In the genomic region with DNA sequence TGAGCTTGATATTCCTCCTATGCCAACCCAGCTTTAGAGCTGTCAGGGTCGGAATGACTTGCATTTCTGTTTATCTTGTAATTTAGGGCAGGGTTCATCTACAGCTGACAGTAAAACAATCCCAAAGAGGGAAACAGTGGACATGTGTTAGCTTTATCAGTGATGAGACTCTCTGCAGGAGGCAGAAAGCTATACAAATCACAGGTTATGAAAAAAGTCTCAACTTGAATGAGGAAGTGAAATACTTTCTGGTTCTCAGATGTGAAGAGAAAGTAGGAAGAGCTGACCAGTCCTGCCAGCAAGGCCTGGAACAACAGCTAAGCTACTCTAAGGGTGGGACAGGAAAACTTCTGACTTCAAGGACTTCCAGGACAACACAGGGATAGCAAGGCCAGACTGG, we compare ENCODE assay signal across 10 mouse cellular contexts.
DNase-seq lines count a peak whose midpoint lies in the region; ATAC-seq and TF ChIP-seq lines count a peak whose summit lies in the region.
"Had no signal": no experiment of that assay in that cellular context is flagged by ENCODE, and none has a peak within 500 bp of the region (broad histone marks: within the 10 kb centered on the region; RNA-seq: fewer than 3 reads in every experiment).

No protein-coding gene starts in this region.

- peak; percentile 34; the same call in 1 of the 2 replicates for ATAC-seq in intestine, embryonic 16.5 days

- no peak overlapping the region for H3K4me3 ChIP-seq in lung, adult 2 months (replicated peaks; ENCODE audit: extremely low read depth, low read depth, low read length)
- H3K4me3 ChIP-seq in intestine, embryonic 16.5 days (ENCODE audit: low read length) = no peak overlapping the region

- no peaks in the 10 kb centered on the region for H3K27me3 ChIP-seq in intestine, embryonic 16.5 days (replicated peaks; ENCODE audit: control insufficient read depth, insufficient read depth, low read length)
- H3K27me3 ChIP-seq in splenic B cell, adult 2 months (ENCODE audit: control insufficient read depth, insufficient read depth, low read length, poor library complexity, severe bottlenecking) = no peaks in the 10 kb centered on the region

- H3K36me3 ChIP-seq in intestine, embryonic 16.5 days (ENCODE audit: control insufficient read depth, insufficient read depth, low read length) = no peaks in the 10 kb centered on the region
- no peaks in the 10 kb centered on the region for H3K36me3 ChIP-seq in splenic B cell, adult 2 months (ENCODE audit: control insufficient read depth, insufficient read depth, low read length, poor library complexity, severe bottlenecking)

- H3K27ac ChIP-seq in intestine, embryonic 16.5 days (ENCODE audit: low read length) = peak overlapping the region; percentile 65

- no peaks in the 10 kb centered on the region for H3K9me3 ChIP-seq in intestine, embryonic 16.5 days (ENCODE audit: control insufficient read depth, low read length)

- H3K4me2 ChIP-seq in intestine, embryonic 16.5 days (ENCODE audit: low read depth, low read length) = no peak overlapping the region
- H3K4me2 ChIP-seq: lung, embryonic 14.5 days had no signal

- DNase-seq in lung, postnatal 25 days (ENCODE audit: low spot score) = peak; percentile 43
- DNase-seq in lung, adult 2 months = no peak
- DNase-seq in c-Kit-positive CD71-positive TER-119-positive erythroid progenitor cells, embryonic 14.5 days (ENCODE audit: low spot score) = peak; percentile 26
- peak; percentile 59 for DNase-seq in splenic B cell, adult 2 months (ENCODE audit: low read depth, low spot score)
- no peak for DNase-seq in kidney, postnatal 4 days
- no peak for DNase-seq in layer of hippocampus, adult 11-12 months (ENCODE audit: low spot score)
- DNase-seq: kidney, adult 9 months; lung, embryonic 14.5 days; thymus, adult 2 months had no signal

- TF ChIP-seq CTCF in lung, adult 2 months (IDR thresholded peaks at IDR 0.05; ENCODE audit: insufficient read depth, low read length) = no peak

- H3K9ac ChIP-seq in intestine, embryonic 16.5 days (ENCODE audit: low read depth, low read length) = no peak overlapping the region
- H3K9ac ChIP-seq: lung, embryonic 14.5 days had no signal

- peaks cover 13% of the 10 kb centered on the region for H3K4me1 ChIP-seq in lung, adult 2 months (ENCODE audit: control insufficient read depth, insufficient read depth, low read length)
- H3K4me1 ChIP-seq in intestine, embryonic 16.5 days (ENCODE audit: control insufficient read depth, insufficient read depth, low read length) = peaks cover 19% of the 10 kb centered on the region

- WGBS in lung, adult 2 months = 8% methylated on average over 1 of the region's 1 CpGs
- 16% methylated on average over 1 of the region's 1 CpGs for WGBS in intestine, embryonic 16.5 days

- no peak for TF ChIP-seq POLR2A in lung, adult 2 months (IDR thresholded peaks at IDR 0.05; ENCODE audit: borderline replicate concordance, extremely low read depth, low read depth, low read length)

Comparison
In these comparisons a context has a peak if more than half of its experiments do, and no peak if none do; other contexts are left out.
1. DNase-seq: peak in lung, postnatal 25 days (single experiment), c-Kit-positive CD71-positive TER-119-positive erythroid progenitor cells, embryonic 14.5 days (single experiment) and splenic B cell, adult 2 months (single experiment); none in lung, adult 2 months (single experiment), kidney, postnatal 4 days (0 of 2) and layer of hippocampus, adult 11-12 months (single experiment).